Mouse (Mus musculus) limb, embryonic 11.5 days (tissue): ENCODE data around the gene Ccna2. TPM values are rescaled to one million over a fixed set of nuclear protein-coding genes. Genes with fewer than 3 reads are reported as not detected.
A peak's percentile ranks its signal among the peaks of the same experiment; 100 is the strongest.

Source experiments
- ATAC-seq: fragments of 200-750 bp; cut with Nextera tagmentation; 2 replicates; pipeline ENCODE4 v1.8.0; 2017; ENCODE audit warnings: low read depth; ENCODE audit not compliant: insufficient number of reproducible peaks, low FRiP score, low TSS enrichment
- DNase-seq: peaks from one replicate; pipeline ENCODE4 v3.0.0-alpha.2; 2015; ENCODE audit warnings: low spot score
- H3K27ac ChIP-seq: fragments of 300-500 bp; sonication (generic); replicated peaks from 2 replicates; pipeline ENCODE4 v1.5.1; 2014; ENCODE audit warnings: low read depth, mild to moderate bottlenecking, low read length
- H3K27me3 ChIP-seq: fragments of 300-500 bp; sonication (generic); 2 replicates; pipeline ENCODE4 v1.6.1; 2014; ENCODE audit warnings: mild to moderate bottlenecking, low read length, mixed read lengths; ENCODE audit not compliant: control insufficient read depth, insufficient read depth
- H3K36me3 ChIP-seq: fragments of 300-500 bp; sonication (generic); 2 replicates; pipeline ENCODE4 v1.6.1; 2014; ENCODE audit warnings: mild to moderate bottlenecking, low read length, moderate library complexity, mixed read lengths; ENCODE audit not compliant: control insufficient read depth, insufficient read depth
- H3K4me1 ChIP-seq: fragments of 300-500 bp; sonication (generic); 2 replicates; pipeline ENCODE4 v1.6.1; 2014; ENCODE audit warnings: low read length, mixed read lengths; ENCODE audit not compliant: control insufficient read depth, insufficient read depth
- H3K4me2 ChIP-seq: fragments of 300-500 bp; sonication (generic); 2 replicates; pipeline ENCODE4 v1.6.1; 2014; ENCODE audit warnings: low read depth, mild to moderate bottlenecking, moderate library complexity; ENCODE audit not compliant: severe bottlenecking
- H3K4me3 ChIP-seq: fragments of 300-500 bp; sonication (generic); 2 replicates; pipeline ENCODE4 v1.5.1; 2014; ENCODE audit warnings: low read depth, low read length
- H3K9ac ChIP-seq: fragments of 300-500 bp; sonication (generic); 2 replicates; pipeline ENCODE4 v1.6.1; 2014; ENCODE audit warnings: mild to moderate bottlenecking, low read length
- H3K9me3 ChIP-seq: fragments of 300-500 bp; sonication (generic); 2 replicates; pipeline ENCODE4 v1.6.1; 2016; ENCODE audit warnings: low read length; ENCODE audit not compliant: control insufficient read depth
- WGBS: fragments of 180-500 bp; shearing (Covaris S2); extraction: QIAGEN DNeasy Blood & Tissue Kit; methylation state at CpG from one replicate; pipeline ENCODE4 v1.1.7; 2014; 5-methylcytosine and 5-hydroxymethylcytosine counted together
- polyA plus RNA-seq: library from polyadenylated mRNA; unstranded; fragments of >200 nt; fragmentation: Nextera tagmentation; extraction: Ambion mirVana; gene quantifications from 2 replicates; pipeline ENCODE4 v1.2.1, GENCODE M21; 2014

Ccna2 gene
- polyA plus RNA-seq, 1 experiment from 2014 or later, result 277 TPM

GRCm38 (mm10) chr3:36571361-36571826 is 556 bp downstream of the Ccna2 start:
- WGBS, result under 1% methylated on average over 46 of the region's 46 CpGs
- Histone ChIP-seq H3K9me3 (no peaks in the 10 kb centered on the region), H3K4me2 (peak overlapping the region; percentile 74), H3K9ac (peak overlapping the region; percentile 93), H3K36me3 (peaks cover 18% of the 10 kb centered on the region; the same call in 1 of the 2 replicates), H3K27ac (peak overlapping the region; percentile 73), H3K4me1 (peaks cover 6% of the 10 kb centered on the region; the same call in 1 of the 2 replicates), H3K4me3 (peak overlapping the region; percentile 93), H3K27me3 (no peaks in the 10 kb centered on the region)
- ATAC-seq, result peak; percentile 60
- no peak for DNase-seq

GRCm38 (mm10) chr3:36569836-36570235 is 2.1 kb downstream of the Ccna2 start:
- peak overlapping the region; percentile 74; the same call in 1 of the 2 replicates for H3K4me2 ChIP-seq
- no peak for ATAC-seq
- WGBS, result 90% methylated on average over 5 of the region's 5 CpGs
- H3K4me1 ChIP-seq, result peaks cover 6% of the 10 kb centered on the region; the same call in 1 of the 2 replicates
- H3K27me3 ChIP-seq, result no peaks in the 10 kb centered on the region
- H3K9ac ChIP-seq, result no peak overlapping the region; the same call in 1 of the 2 replicates
- no peak for DNase-seq
- H3K36me3 ChIP-seq, result peaks cover 21% of the 10 kb centered on the region; the same call in 1 of the 2 replicates
- peak overlapping the region; percentile 93; the same call in 1 of the 2 replicates for H3K4me3 ChIP-seq
- H3K27ac ChIP-seq, result no peak overlapping the region
- H3K9me3 ChIP-seq, result no peaks in the 10 kb centered on the region

GRCm38 (mm10) chr3:36563666-36564065 is 8.3 kb downstream of the Ccna2 start:
- Histone ChIP-seq H3K9ac (no peak overlapping the region), H3K27me3 (no peaks in the 10 kb centered on the region), H3K4me1 (no peaks in the 10 kb centered on the region), H3K9me3 (no peaks in the 10 kb centered on the region), H3K27ac (no peak overlapping the region), H3K36me3 (peaks cover 30% of the 10 kb centered on the region), H3K4me2 (no peak overlapping the region), H3K4me3 (no peak overlapping the region)
- no peak for ATAC-seq
- DNase-seq, result no peak
- 89% methylated on average over 3 of the region's 3 CpGs for WGBS

- 78% methylated on average over 4 of the region's 4 CpGs for WGBS
Measured at GRCm38 (mm10) chr3:36559606-36560005, 12.3 kb downstream of the Ccna2 start.

GRCm38 (mm10) chr3:36557601-36558000 is 14.3 kb downstream of the Ccna2 start:
- H3K27me3 ChIP-seq, result no peaks in the 10 kb centered on the region
- H3K4me1 ChIP-seq, result no peaks in the 10 kb centered on the region
- H3K9me3 ChIP-seq, result no peaks in the 10 kb centered on the region
- H3K36me3 ChIP-seq, result peaks cover 13% of the 10 kb centered on the region
- no peak overlapping the region for H3K4me3 ChIP-seq
- 96% methylated on average over 1 of the region's 1 CpGs for WGBS
- no peak overlapping the region for H3K4me2 ChIP-seq
- no peak overlapping the region for H3K27ac ChIP-seq
- no peak for DNase-seq
- ATAC-seq, result no peak
- no peak overlapping the region for H3K9ac ChIP-seq

More at GRCm38 (mm10) chr3:36559606-36560005, 12.3 kb downstream of the Ccna2 start:
- H3K36me3 ChIP-seq, result peaks cover 19% of the 10 kb centered on the region
- ATAC-seq (no peak), DNase-seq (no peak)
- H3K4me2 ChIP-seq, result no peak overlapping the region
- H3K4me1 ChIP-seq, result no peaks in the 10 kb centered on the region
- H3K9me3 ChIP-seq, result no peaks in the 10 kb centered on the region
- no peak overlapping the region for H3K9ac ChIP-seq
- H3K4me3 ChIP-seq, result no peak overlapping the region
- no peak overlapping the region for H3K27ac ChIP-seq
- H3K27me3 ChIP-seq, result no peaks in the 10 kb centered on the region

GRCm38 (mm10) chr3:36552406-36553047 is 19.4 kb downstream of the Ccna2 start, which contains the start of gene Exosc9:
Gene Exosc9, plus strand, starts transcription at chr3:36552606.
- ATAC-seq (peak; percentile 93), DNase-seq (peak; percentile 98)
- Histone ChIP-seq H3K4me1 (no peaks in the 10 kb centered on the region), H3K27ac (no peak within 1 kb of the TSS), H3K9ac (peak within 1 kb of the TSS; percentile 59), H3K27me3 (no peaks in the 10 kb centered on the region), H3K4me3 (peak within 1 kb of the TSS; percentile 87), H3K9me3 (no peaks in the 10 kb centered on the region), H3K4me2 (peak within 1 kb of the TSS; percentile 79), H3K36me3 (peaks cover 4% of the 10 kb centered on the region)
- WGBS, result under 1% methylated on average over 39 of the region's 39 CpGs

- H3K4me1 ChIP-seq, result no peaks in the 10 kb centered on the region
Measured at GRCm38 (mm10) chr3:36551851-36552384, 20.0 kb downstream of the Ccna2 start.

GRCm38 (mm10) chr3:36551343-36551742 is 20.6 kb downstream of the Ccna2 start:
- H3K27ac ChIP-seq, result no peak overlapping the region
- ATAC-seq, result no peak

More at GRCm38 (mm10) chr3:36551851-36552384, 20.0 kb downstream of the Ccna2 start:
- Histone ChIP-seq H3K9me3 (no peaks in the 10 kb centered on the region), H3K4me2 (peak overlapping the region; percentile 79), H3K4me3 (peak overlapping the region; percentile 87), H3K36me3 (peaks cover 4% of the 10 kb centered on the region; the same call in 1 of the 2 replicates), H3K9ac (peak overlapping the region; percentile 59), H3K27me3 (no peaks in the 10 kb centered on the region), H3K27ac (no peak overlapping the region)
- WGBS, result 20% methylated on average over 12 of the region's 12 CpGs
- ATAC-seq, result peak; percentile 70
- no peak for DNase-seq

More at GRCm38 (mm10) chr3:36551343-36551742, 20.6 kb downstream of the Ccna2 start:
- Histone ChIP-seq H3K4me3 (no peak overlapping the region), H3K36me3 (peaks cover 4% of the 10 kb centered on the region; the same call in 1 of the 2 replicates), H3K27me3 (no peaks in the 10 kb centered on the region), H3K9ac (no peak overlapping the region), H3K4me1 (no peaks in the 10 kb centered on the region), H3K9me3 (no peaks in the 10 kb centered on the region), H3K4me2 (peak overlapping the region; percentile 79; the same call in 1 of the 2 replicates)
- DNase-seq, result no peak
- 63% methylated on average over 9 of the region's 9 CpGs for WGBS
